Mouse (Mus musculus) frontal cortex, adult (tissue): ENCODE results near the gene Snd1.

Source experiments
- ATAC-seq: cut with Nextera tagmentation; 2 replicates; pipeline ENCODE4 v1.9.2; 2017; ENCODE audit warnings: mild to moderate bottlenecking, moderate library complexity, mixed read lengths; ENCODE audit not compliant: low TSS enrichment

Gene Snd1

DNA sequence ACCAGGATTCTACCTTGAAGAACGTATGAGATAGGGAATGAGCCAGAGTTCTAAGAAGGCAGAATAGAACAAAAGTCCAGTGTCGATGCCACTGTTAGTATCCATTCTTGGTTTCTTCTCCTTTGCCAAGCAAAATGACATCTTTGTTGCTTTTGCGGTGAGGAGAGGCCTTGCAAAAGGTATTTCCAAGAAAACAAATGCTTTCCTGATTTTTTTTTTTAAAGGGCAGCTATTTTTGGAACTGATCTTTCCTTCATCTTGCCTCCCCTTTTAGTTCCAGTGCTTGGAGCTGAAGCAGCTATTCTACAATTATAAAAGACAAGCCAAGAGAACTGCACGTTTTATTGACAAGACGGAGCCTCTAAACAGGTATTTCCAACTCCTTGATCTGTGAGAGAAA, at the start of gene Snd1:
TSS of gene Snd1 (plus strand) at position 301 of the 400 bp plus-strand sequence.
- ATAC-seq, result no peak

DNA sequence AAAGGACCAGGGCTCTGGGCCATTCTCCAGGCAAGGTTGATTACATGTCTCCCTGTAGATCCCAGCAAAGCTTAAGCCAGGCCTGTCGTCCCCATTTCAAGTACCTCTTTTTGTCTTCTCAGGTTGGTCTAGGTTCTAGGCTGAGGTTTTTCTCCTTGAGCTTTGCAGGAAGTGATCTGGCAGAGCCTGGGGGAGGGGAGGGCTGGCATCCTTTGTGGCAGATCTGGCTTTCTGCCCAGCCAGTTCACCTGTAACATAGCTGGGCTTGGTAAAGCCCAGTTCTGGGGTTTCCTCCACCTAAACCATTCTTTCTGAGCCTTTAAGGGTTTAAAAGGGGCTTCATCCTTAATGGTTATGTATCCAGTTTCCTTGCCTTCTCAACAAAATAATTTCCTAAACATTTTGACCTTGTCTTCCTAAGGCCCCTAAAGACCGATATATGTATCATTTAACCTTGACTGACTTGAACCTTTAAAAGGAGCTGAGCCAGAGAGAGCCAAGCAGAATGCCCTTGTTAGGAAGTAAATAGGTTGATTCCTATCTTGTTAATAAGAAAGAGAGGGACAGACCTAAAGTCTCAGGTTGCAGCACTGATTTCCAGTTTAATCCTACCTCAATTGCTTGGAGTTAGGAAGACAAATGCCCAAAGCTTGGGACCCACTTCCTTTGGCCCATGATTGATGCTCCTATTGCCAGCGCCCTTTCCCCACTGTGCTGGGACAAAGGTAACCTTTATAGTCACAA, 47.7 kb upstream of the Snd1 start, which contains the start of gene Fscn3:
TSS of gene Fscn3 (plus strand) at position 694 of the 744 bp plus-strand sequence.
- no peak for ATAC-seq

DNA sequence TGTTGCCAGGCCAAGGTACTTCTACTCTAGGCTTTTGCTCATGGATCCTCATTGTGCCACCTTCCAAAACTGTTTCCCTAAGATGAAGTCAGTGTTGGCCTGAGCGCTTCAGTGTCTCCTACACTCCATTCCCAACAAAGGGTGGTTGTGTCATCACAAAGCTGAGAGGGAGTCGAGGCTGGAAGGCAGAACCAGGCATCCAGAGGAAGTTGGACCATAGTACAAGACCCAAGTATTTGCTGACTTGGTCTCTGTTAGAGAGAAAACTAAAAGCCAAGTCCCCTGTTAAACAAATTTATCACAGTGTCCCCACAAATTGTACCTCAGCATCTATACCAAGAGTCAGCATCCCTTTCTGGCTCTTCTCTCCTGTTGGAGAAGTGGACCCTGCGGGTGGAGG, 46.6 kb upstream of the Snd1 start, which contains the start of gene Gcc1:
TSS of gene Gcc1 (minus strand) at position 101 of the 400 bp plus-strand sequence.
- ATAC-seq, result no peak

GRCm38 (mm10) chr6:28429870-28430269, 45.1 kb upstream of the Snd1 start:
- ATAC-seq, result no peak

DNA sequence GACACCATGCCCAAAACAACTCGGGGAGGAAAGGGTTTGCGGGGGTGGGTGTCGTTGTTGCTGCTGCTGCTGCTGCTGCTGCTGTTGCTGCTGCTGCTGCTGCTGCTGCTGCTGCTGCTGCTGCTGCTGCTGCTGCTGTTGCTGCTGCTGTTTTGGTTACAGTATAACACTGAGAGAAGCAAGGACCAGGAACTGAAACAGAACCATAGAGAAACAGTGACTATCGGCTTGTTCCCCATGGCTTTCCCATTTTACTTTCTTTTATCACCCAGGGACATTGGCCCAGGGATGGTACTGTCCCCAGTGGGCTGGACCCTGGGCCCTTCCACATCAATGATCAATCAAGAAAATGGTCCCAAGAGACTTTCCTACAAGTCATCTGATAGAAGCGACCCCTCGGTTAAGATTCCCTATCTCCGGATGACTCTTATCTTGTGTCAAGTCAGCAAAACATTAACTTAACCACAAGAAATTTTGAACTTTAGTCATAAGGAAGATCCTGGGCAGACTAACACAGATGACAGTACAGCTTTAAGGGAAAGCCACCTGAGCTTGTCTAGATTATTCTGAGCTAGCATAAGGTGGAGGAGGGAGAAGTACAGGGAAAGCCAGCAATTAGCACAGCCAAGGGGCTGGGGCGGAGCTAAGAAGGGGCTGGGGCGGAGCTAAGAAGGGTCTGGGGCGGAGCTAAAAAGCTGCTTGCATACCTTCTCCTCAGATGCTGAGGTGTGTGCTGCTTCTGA, 44.0 kb upstream of the Snd1 start:
- ATAC-seq, result no peak

DNA sequence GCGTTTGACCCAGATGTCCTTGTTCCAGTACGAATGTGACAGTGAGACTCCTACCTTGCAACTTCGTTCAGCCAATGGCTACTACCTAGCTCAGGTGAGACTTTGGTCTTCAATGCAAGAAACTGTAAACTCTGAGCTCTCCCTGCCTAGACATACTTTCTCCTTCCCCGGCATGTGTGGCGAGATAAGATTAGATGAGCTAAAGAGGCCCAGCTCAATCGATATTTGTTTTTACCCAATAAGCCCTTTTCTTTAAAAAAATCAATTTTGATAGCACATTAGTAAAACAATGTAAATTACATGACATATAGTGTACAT, 43.4 kb upstream of the Snd1 start:
- no peak for ATAC-seq

- ATAC-seq, result peak; percentile 57
These were observed 27.0 kb upstream of the Snd1 start for GRCm38 (mm10) chr6:28447937-28448336.

GRCm38 (mm10) chr6:28449253-28449652, 25.7 kb upstream of the Snd1 start, which contains the start of gene Pax4:
Pax4 (minus strand) TSS chr6:28449353.
- ATAC-seq, result no peak

GRCm38 (mm10) chr6:28450481-28450880, 24.5 kb upstream of the Snd1 start:
- ATAC-seq, result no peak

DNA sequence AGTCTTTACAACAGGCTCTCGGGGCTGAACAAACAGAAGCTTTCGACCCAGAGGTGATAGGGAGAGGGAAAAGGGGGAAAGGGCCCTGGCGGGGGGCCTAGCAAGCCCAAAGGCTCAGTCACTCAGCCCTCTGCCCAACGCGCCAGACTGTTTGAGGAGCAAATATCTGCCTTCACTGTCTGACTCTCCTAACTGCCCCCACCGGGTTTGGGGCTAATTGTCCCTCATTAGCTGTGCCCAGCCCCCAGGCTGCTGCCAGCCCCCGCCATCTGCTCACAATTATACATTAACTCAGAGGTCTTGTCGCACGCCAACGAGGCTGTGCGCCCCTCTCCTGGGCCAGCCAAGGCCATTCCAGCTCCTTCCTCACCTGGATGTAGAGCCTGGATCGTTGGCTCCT, 24.0 kb upstream of the Snd1 start:
- no peak for ATAC-seq

- no peak for ATAC-seq
These were observed 15.7 kb upstream of the Snd1 start for GRCm38 (mm10) chr6:28459221-28459668.

DNA sequence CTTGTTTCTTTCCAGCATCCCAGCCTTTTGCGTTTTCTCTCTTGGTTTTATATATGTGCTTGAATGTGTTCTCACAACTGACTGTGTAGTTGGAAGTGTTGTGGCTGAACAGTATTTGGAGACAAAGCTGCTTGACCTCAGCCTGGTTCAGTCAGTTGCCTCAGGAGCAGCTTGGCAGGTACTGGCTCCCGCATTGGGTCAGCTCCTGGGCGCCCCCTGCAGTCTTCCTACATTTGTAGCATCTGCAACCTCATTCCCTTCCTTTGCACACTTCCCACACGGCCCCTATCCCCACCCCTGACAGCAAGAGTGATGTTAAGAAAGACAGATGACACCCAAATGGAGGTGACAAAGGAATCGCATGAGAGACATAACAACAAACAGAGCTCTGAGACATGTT, 14.4 kb upstream of the Snd1 start:
- ATAC-seq, result peak; percentile 98

GRCm38 (mm10) chr6:28464630-28465029, 10.3 kb upstream of the Snd1 start:
- ATAC-seq, result no peak

DNA sequence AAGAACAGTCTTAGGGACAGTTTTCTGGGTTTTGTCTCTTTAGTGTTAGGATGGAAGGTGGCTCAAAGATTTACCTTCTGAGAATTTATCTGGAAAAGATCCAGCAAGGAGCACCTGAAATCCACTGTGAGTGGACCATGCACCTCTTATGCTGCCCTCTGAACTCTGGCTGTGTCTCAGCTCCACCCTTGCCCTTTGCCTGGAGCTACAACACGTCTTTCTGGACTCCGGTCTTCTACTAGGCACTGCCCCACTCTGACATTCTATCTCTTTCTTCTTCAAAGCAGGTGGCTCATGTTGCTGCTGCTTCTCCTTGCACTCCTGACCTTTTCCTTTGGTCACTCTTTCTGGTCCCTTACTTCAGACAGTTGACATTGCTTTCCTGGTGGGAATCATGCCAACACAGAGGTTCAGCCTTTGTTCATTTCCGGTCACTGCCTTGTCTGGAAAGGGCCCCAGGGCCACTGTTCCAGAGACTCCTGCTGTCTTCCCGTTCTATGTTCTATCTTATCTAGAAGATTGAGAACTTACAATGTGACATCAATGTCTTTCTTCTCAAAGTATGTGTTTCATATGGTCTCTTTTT, 4.8 kb upstream of the Snd1 start:
- ATAC-seq, result no peak

DNA sequence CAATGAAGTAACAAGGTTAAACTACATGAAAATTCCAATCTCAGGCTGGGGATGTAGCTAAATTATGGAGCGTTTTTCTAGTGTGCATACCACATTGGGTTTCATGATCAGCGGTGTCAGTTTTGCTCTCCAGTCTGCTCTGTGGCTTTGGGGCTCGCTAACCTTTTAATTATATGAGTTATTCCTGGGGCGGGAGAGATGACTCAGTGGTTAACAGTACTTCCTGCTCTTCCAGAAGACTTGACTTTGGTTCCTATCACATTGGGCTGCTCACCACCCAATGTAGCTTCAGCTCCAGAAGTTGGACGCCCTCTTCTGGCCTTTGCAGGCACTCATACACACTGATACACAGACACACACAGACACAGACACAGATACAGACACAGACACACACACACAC, 4.3 kb upstream of the Snd1 start:
- no peak for ATAC-seq

DNA sequence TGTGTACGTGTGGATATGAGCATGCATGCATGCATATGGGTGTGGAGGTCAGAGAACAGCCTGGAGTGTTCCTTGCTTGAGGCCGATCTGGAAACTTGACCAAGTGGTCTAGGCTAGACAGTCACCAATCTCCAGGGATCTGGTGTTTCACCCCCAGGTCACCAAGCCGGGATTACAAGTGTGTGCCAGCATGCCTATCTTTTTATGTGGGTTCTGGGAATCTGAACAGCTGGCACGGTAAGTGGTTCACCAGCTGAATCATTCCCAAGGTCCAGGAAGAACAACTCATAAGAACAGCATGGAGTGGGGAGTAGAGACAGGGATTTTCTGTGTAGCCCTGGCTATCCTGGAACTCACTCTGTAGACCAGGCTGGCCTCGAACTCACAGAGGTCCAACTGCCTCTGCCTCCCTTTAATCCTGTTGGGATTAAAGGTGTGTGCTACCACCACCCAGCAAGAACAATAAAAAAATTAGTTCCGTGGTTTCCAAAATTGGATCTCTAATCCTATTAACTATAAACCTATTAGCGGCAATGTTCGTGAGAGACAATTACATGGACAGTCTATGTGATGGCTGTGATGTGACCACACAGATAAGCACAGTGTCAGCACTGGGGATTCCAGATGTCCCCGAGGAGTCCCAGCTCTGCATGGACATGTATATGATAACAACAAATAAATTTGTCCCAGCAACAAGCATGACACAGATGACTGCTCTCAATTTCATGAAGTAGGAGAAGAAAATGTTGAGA, 3.5 kb upstream of the Snd1 start:
- ATAC-seq, result no peak

GRCm38 (mm10) chr6:28474211-28474610, 728 bp upstream of the Snd1 start:
- no peak for ATAC-seq

DNA sequence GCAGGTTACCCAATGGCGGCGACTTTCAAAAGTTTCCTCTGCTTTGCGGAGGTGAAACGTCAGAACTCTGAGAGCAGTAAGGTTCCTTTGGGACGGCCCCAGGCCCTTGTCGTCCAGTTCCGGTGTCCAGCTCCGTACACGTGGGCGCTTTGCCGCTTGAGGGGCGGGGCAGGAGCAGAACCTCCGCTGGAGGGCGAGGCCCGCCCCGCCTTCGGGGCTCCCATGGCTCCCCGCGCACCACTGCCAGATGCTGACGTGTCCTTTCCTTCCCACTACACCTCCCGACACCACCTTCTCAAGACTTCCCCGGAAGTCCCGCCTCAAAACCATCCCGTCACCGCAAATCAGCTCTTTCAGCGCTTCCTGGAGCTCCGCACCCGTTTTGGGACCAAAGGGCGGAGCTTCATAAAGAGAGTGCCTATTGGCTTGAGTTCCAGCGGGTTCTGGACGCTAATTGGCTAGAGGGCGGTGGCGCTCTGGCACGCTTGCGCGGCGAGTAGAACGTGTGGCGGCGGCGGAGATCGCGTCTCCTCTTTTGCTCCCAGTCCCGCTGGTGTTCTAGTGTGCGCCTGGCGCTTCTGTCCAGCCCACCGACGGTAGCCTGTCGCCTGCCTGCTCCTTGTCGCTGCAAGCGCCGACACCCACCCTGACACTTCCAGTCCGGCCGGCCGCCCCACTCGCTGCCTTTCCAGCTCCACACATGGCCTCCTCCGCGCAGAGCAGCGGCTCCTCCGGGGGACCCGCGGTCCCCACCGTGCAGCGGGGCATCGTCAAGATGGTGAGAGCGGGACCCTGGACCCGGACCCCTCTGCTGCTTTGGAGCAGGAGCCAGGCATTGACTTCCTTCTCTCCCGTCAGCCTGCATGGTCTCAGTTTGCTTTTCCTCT, 5.2 kb downstream of the Snd1 start:
- peak; percentile 97 for ATAC-seq

DNA sequence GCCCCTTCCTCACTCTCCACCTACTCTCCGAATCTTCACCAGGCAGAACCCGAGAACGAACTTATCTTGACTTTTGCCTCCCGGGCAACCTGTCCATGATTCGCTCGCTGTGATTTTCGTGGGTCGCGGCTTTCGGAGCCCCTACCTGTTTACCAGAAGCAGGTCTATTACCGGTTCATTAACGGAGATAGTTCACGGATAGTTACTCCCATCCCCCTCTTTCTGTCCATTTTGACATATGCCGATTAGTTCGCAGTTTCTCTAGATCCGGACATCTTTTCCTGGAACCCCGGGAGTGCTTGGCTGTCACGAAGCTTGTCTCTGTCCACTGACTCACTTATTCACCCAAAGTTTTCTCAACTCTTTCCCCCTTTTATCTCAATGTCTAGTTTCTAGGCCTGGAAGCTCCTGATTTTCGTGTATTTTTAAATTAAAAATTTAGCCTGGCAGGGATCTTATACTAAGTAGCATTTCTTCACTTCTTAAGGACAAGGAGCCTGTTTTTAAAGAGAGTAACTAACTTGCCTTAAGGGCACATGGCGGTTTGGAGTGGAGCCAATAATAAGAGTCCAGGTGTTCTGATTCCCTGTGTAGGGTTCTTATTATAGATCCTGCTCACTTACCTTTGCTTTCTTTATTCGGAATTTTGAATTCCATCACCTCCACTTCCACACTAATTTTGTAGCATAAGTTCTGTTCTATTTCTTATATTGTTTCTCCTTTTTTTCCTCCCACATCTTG, 6.0 kb downstream of the Snd1 start:
- no peak for ATAC-seq

GRCm38 (mm10) chr6:28482711-28483315, 7.9 kb downstream of the Snd1 start:
- no peak for ATAC-seq
